Mouse (Mus musculus): ENCODE data around the gene Krt19. TPM values are rescaled to one million over a fixed set of nuclear protein-coding genes. Genes with fewer than 3 reads are reported as not detected.

Krt19 gene
- total RNA-seq (2014; rRNA removed), result 2.8 and 4.5 TPM in 2 replicates
- 2.4 and 2.6 TPM in 2 replicates for polyA plus RNA-seq (2012; rRNA removed)

DNA sequence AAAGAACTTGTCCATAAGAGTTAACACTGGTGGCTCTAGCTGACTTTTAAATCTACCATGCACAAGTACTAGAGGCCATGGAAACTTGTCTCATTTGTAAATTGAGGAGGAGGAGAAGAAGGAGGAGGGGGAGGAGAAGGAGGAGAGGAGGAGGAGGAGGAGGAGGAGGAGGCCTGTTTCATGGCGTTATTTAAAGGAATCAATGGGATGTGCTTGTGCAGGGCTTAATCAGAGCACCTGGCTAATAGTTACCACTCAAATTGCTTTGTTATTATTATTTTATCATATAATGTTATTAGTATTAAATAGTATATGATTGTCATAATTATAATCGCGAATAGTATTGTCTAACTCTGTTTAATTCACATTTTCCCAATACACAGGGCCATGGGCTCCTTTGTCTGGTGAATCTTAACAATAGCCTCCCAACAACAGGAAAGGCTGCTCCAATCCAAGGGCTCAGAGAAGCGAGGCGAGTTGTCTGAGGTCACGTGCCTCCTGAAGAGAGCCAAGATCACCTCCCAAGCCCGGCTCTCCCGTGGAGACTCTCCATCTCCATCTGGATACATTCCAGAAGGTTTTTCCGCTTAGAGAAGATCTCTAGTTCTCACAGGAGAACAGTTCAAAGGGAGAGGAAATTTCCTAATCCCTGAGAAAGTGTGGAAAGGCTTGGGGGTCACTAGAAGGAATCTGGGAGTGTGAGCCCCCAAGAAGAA, at the start of gene Krt19:
Krt19 (minus strand) TSS at position 51 of the 716 bp plus-strand sequence.
- Histone ChIP-seq H3K9ac (ENCODE audit: low read depth, low read length) (no peak within 1 kb of the TSS), H3K27ac (replicated peaks; ENCODE audit: insufficient read depth, low read depth, low read length) (no peak within 1 kb of the TSS), H3K4me3 (ENCODE audit: insufficient read depth, low read depth, low read length) (no peak within 1 kb of the TSS), H3K27me3 (ENCODE audit: control insufficient read depth, insufficient read depth, low read length) (peaks cover 8% of the 10 kb centered on the region), H3K36me3 (ENCODE audit: control insufficient read depth, insufficient read depth, low read length) (no peaks in the 10 kb centered on the region), H3K4me1 (ENCODE audit: control insufficient read depth, insufficient read depth, low read length) (no peaks in the 10 kb centered on the region), H3K79me2 (ENCODE audit: control insufficient read depth, insufficient read depth, low read length) (no peaks in the 10 kb centered on the region)
- DNase-seq (ENCODE audit: extremely low read depth, low read depth, low spot score), result no peak
- 70% methylated on average over 9 of the region's 9 CpGs for WGBS
- TF ChIP-seq CTCF (IDR thresholded peaks at IDR 0.05; ENCODE audit: low read depth, low read length), result no peak
- no peak for TF ChIP-seq POLR2A (IDR thresholded peaks at IDR 0.05; ENCODE audit: extremely low read depth, insufficient read depth, low read length)

DNA sequence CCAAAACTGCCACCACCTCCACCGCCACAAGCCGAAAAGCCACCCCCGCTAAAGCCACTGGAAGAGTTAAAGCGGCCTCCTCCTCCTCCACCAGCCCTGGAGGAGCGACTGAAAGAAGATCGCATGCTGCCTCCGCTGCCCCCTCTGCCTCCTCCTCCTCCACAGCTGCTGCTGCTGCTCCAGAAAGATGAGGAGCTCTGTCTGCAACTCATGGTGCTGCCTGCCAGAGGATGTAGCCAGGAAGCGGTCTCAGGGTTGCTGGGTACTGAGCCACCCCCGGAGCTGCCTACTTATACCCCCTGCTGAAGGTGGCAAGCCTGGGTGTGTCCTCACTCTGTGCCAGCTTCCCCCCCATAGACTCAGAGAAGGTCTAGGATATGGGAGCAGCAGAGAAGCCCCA, 44.5 kb upstream of the Krt19 start, which contains the start of gene Krt9:
Krt9 (minus strand) TSS at position 255 of the 400 bp plus-strand sequence.
- no peak for DNase-seq (ENCODE audit: extremely low read depth, low read depth, low spot score)
- WGBS, result 49% methylated on average over 9 of the region's 9 CpGs
- no peak for TF ChIP-seq CTCF (IDR thresholded peaks at IDR 0.05; ENCODE audit: low read depth, low read length)
- TF ChIP-seq POLR2A (IDR thresholded peaks at IDR 0.05; ENCODE audit: extremely low read depth, insufficient read depth, low read length), result no peak
- Histone ChIP-seq H3K4me3 (ENCODE audit: insufficient read depth, low read depth, low read length) (no peak within 1 kb of the TSS), H3K4me1 (ENCODE audit: control insufficient read depth, insufficient read depth, low read length) (no peaks in the 10 kb centered on the region), H3K36me3 (ENCODE audit: control insufficient read depth, insufficient read depth, low read length) (no peaks in the 10 kb centered on the region), H3K27ac (replicated peaks; ENCODE audit: insufficient read depth, low read depth, low read length) (no peak within 1 kb of the TSS), H3K9ac (ENCODE audit: low read depth, low read length) (no peak within 1 kb of the TSS), H3K79me2 (ENCODE audit: control insufficient read depth, insufficient read depth, low read length) (no peaks in the 10 kb centered on the region), H3K27me3 (ENCODE audit: control insufficient read depth, insufficient read depth, low read length) (0 out of 2 replicates have a peak, but pooled peaks cover 11% of the 10 kb centered on the region)

DNA sequence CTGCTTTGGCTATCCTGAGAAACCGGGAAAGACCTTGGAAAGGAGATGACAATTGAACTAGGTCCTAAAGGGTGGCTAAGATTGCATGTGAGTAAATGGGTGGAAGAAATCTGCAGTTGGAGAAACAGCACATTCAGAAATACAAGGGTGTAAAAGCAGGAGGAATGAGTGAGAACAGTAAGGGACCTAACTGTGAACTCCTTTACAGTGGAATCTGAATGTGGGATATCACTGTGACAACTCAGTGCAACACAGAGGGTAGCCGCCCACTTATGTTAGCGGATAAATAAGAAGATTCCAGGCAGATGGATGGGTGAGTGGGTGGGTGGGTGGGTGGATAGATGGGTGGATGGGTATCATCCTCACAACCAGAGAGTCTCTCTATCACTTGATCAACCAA, 43.4 kb upstream of the Krt19 start:
- no peak for DNase-seq (ENCODE audit: extremely low read depth, low read depth, low spot score)
- H3K27me3 ChIP-seq (ENCODE audit: control insufficient read depth, insufficient read depth, low read length), result 0 out of 2 replicates have a peak, but pooled peaks cover 11% of the 10 kb centered on the region
- H3K36me3 ChIP-seq (ENCODE audit: control insufficient read depth, insufficient read depth, low read length), result no peaks in the 10 kb centered on the region
- no peaks in the 10 kb centered on the region for H3K79me2 ChIP-seq (ENCODE audit: control insufficient read depth, insufficient read depth, low read length)
- WGBS, result 96% methylated on average over 3 of the region's 3 CpGs
- TF ChIP-seq POLR2A (IDR thresholded peaks at IDR 0.05; ENCODE audit: extremely low read depth, insufficient read depth, low read length) (no peak), CTCF (IDR thresholded peaks at IDR 0.05; ENCODE audit: low read depth, low read length) (no peak)
- H3K27ac ChIP-seq (replicated peaks; ENCODE audit: insufficient read depth, low read depth, low read length), result no peak overlapping the region
- H3K4me3 ChIP-seq (ENCODE audit: insufficient read depth, low read depth, low read length), result no peak overlapping the region
- no peaks in the 10 kb centered on the region for H3K4me1 ChIP-seq (ENCODE audit: control insufficient read depth, insufficient read depth, low read length)
- H3K9ac ChIP-seq (ENCODE audit: low read depth, low read length), result no peak overlapping the region

DNA sequence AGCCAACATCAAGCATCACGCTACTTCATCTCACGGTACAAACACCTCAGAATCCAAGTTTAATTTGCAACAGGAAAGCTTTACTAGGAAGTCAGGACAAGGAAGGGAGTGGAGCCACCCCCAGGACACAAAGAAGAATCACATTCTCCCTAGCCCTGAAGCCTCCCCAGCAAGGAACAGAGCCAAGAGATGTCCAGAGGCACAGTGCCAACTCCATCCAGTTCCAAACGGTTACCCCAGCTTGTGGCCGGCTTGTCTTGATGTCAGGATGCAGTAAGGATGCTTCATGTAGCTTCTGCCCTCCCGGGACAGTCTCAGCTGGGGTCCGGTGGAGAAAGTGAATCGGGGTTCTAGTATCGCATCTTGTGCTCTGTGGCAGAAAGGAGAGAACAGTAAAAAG, 38.3 kb upstream of the Krt19 start:
- TF ChIP-seq POLR2A (IDR thresholded peaks at IDR 0.05; ENCODE audit: extremely low read depth, insufficient read depth, low read length) (no peak), CTCF (IDR thresholded peaks at IDR 0.05; ENCODE audit: low read depth, low read length) (no peak)
- no peaks in the 10 kb centered on the region for H3K36me3 ChIP-seq (ENCODE audit: control insufficient read depth, insufficient read depth, low read length)

DNA sequence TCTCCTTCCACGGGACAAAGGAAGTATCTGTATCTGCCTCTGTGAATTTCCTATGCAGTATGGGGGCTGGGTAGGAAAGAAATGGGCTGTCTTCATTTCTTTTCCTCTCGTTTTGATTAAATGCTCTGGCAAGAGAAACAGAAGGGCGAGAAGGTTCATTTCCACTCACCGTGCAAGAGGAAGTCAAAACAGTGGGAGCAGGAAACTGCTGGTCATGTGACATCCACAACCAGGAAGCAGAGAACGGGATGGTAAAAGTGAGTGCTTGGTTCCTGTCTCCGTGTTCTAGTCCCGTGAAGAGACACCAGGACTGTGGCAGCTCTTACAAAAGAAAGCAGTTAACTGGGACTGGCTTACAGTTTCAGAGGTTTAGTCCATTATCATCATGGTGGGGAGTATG, 33.3 kb upstream of the Krt19 start:
- Histone ChIP-seq H3K79me2 (ENCODE audit: control insufficient read depth, insufficient read depth, low read length) (no peaks in the 10 kb centered on the region), H3K27me3 (ENCODE audit: control insufficient read depth, insufficient read depth, low read length) (no peaks in the 10 kb centered on the region), H3K27ac (replicated peaks; ENCODE audit: insufficient read depth, low read depth, low read length) (no peak overlapping the region), H3K4me3 (ENCODE audit: insufficient read depth, low read depth, low read length) (no peak overlapping the region), H3K9ac (ENCODE audit: low read depth, low read length) (no peak overlapping the region), H3K36me3 (ENCODE audit: control insufficient read depth, insufficient read depth, low read length) (no peaks in the 10 kb centered on the region), H3K4me1 (ENCODE audit: control insufficient read depth, insufficient read depth, low read length) (no peaks in the 10 kb centered on the region)
- no peak for DNase-seq (ENCODE audit: extremely low read depth, low read depth, low spot score)
- TF ChIP-seq CTCF (IDR thresholded peaks at IDR 0.05; ENCODE audit: low read depth, low read length) (no peak), POLR2A (IDR thresholded peaks at IDR 0.05; ENCODE audit: extremely low read depth, insufficient read depth, low read length) (no peak)
- WGBS, result 70% methylated on average over 7 of the region's 7 CpGs

More for the DNA sequence above, 38.3 kb upstream of the Krt19 start:
- no peaks in the 10 kb centered on the region for H3K4me1 ChIP-seq (ENCODE audit: control insufficient read depth, insufficient read depth, low read length)
- WGBS, result 82% methylated on average over 8 of the region's 8 CpGs
- DNase-seq (ENCODE audit: extremely low read depth, low read depth, low spot score), result no peak
- H3K27ac ChIP-seq (replicated peaks; ENCODE audit: insufficient read depth, low read depth, low read length), result no peak overlapping the region
- H3K27me3 ChIP-seq (ENCODE audit: control insufficient read depth, insufficient read depth, low read length), result 0 out of 2 replicates have a peak, but pooled peaks cover 6% of the 10 kb centered on the region
- H3K79me2 ChIP-seq (ENCODE audit: control insufficient read depth, insufficient read depth, low read length), result no peaks in the 10 kb centered on the region
- no peak overlapping the region for H3K9ac ChIP-seq (ENCODE audit: low read depth, low read length)
- H3K4me3 ChIP-seq (ENCODE audit: insufficient read depth, low read depth, low read length), result no peak overlapping the region

DNA sequence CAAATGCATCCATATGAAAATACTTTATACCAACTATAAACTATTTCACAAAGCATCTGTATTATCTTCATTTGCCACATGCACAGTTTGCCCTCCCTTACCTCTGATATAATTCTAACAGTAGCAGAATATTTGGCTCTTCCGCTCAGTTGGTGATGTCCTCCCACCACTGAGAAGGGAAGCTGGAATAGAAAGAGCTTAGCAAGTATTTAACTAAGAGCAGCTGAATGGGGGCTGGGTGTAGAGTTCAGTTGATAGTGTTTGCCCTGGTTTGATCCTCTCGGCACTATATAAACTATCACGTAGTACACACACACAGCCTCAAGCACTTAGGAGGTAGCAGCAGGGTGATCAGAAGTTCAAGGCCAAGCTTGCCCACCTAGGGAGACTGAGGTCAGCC, 30.8 kb upstream of the Krt19 start:
- no peak for TF ChIP-seq CTCF (IDR thresholded peaks at IDR 0.05; ENCODE audit: low read depth, low read length)
- no peak for TF ChIP-seq POLR2A (IDR thresholded peaks at IDR 0.05; ENCODE audit: extremely low read depth, insufficient read depth, low read length)
- Histone ChIP-seq H3K4me1 (ENCODE audit: control insufficient read depth, insufficient read depth, low read length) (no peaks in the 10 kb centered on the region), H3K4me3 (ENCODE audit: insufficient read depth, low read depth, low read length) (no peak overlapping the region), H3K36me3 (ENCODE audit: control insufficient read depth, insufficient read depth, low read length) (no peaks in the 10 kb centered on the region), H3K27me3 (ENCODE audit: control insufficient read depth, insufficient read depth, low read length) (no peaks in the 10 kb centered on the region), H3K9ac (ENCODE audit: low read depth, low read length) (no peak overlapping the region), H3K79me2 (ENCODE audit: control insufficient read depth, insufficient read depth, low read length) (no peaks in the 10 kb centered on the region), H3K27ac (replicated peaks; ENCODE audit: insufficient read depth, low read depth, low read length) (no peak overlapping the region)
- no peak for DNase-seq (ENCODE audit: extremely low read depth, low read depth, low spot score)
- 27% methylated on average over 3 of the region's 3 CpGs for WGBS

Data from liver, adult 2 months (tissue).